Mouse (Mus musculus): ENCODE measurements around the gene Zc3h10.

- TF ChIP-seq CTCF (IDR thresholded peaks at IDR 0.05; ENCODE audit: extremely low read depth, insufficient read depth, low read length) (no peak), POLR2A (IDR thresholded peaks at IDR 0.05; ENCODE audit: extremely low read depth, insufficient read depth, low read length) (no peak)
Observed at GRCm38 (mm10) chr10:128578330-128578729, 30.8 kb upstream of the Zc3h10 start.

Data from cortical plate, adult 2 months (tissue).